Mouse (Mus musculus): ENCODE data around the gene Baz2b.

DNA sequence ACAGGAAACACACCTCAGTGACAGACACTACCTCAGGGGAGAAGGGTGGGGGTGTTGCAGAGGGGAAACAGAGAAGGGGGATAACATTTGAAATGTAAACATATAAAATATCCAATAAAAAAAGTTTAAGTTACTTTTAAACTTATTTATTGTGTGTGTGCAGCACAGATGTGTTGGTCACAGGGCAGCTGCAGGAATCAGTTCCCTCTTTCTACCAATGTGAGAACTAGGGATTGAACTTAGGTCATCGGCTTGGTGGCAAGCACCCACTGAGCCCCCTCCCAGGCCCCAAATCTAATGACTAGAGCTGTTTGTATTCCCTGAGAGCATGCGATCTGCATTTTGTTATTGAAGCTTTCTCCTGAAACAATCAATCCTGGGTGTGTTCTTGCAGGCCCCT lies 57.2 kb downstream of the Baz2b start:
- no peak for TF ChIP-seq GATA1 (IDR thresholded peaks at IDR 0.05; ENCODE audit: borderline replicate concordance, low read length)
- TF ChIP-seq FLI1 (IDR thresholded peaks at IDR 0.05; ENCODE audit: low read length), result no peak

All from megakaryocyte, embryonic 14.5 days (primary cell).